Mouse (Mus musculus): ENCODE data around the gene Icam4. TPM values are rescaled to one million over a fixed set of nuclear protein-coding genes. Genes with fewer than 3 reads are reported as not detected.

Gene Icam4
- polyA plus RNA-seq, 1 experiment from 2014 or later = not detected

- Histone ChIP-seq H3K4me1 (peaks cover 50% of the 10 kb centered on the region), H3K4me3 (replicated peaks) (no peak overlapping the region), H3K9ac (replicated peaks) (no peak overlapping the region), H3K36me3 (no peaks in the 10 kb centered on the region), H3K9me3 (replicated peaks) (no peaks in the 10 kb centered on the region), H3K27ac (replicated peaks) (no peak overlapping the region), H3K4me2 (no peak overlapping the region), H3K27me3 (replicated peaks) (peaks cover 60% of the 10 kb centered on the region)
- WGBS = 67% methylated on average over 6 of the region's 6 CpGs
- ATAC-seq (ENCODE audit: low FRiP score) = no peak
Observed at GRCm38 (mm10) chr9:21028560-21029110, 538 bp upstream of the Icam4 start.

- ATAC-seq (ENCODE audit: low FRiP score) = no peak
Observed at GRCm38 (mm10) chr9:21030055-21030600, 955 bp downstream of the Icam4 start.

GRCm38 (mm10) chr9:21030781-21031250, 1.6 kb downstream of the Icam4 start:
- peak overlapping the region; percentile 34; the same call in 1 of the 2 replicates for H3K27ac ChIP-seq (replicated peaks)
- H3K9me3 ChIP-seq (replicated peaks) = no peaks in the 10 kb centered on the region
- H3K27me3 ChIP-seq (replicated peaks) = peaks cover 80% of the 10 kb centered on the region
- WGBS = under 1% methylated on average over 13 of the region's 13 CpGs
- ATAC-seq (ENCODE audit: low FRiP score) = peak; percentile 62
- peak overlapping the region; percentile 48 for H3K4me3 ChIP-seq (replicated peaks)
- no peaks in the 10 kb centered on the region for H3K36me3 ChIP-seq
- H3K9ac ChIP-seq (replicated peaks) = peak overlapping the region; percentile 47; the same call in 1 of the 2 replicates
- peak overlapping the region; percentile 86 for H3K4me2 ChIP-seq
- peaks cover 66% of the 10 kb centered on the region for H3K4me1 ChIP-seq

More at GRCm38 (mm10) chr9:21030055-21030600, 955 bp downstream of the Icam4 start:
- Histone ChIP-seq H3K27me3 (replicated peaks) (peaks cover 73% of the 10 kb centered on the region), H3K36me3 (no peaks in the 10 kb centered on the region), H3K4me2 (peak overlapping the region; percentile 86), H3K9ac (replicated peaks) (no peak overlapping the region), H3K27ac (replicated peaks) (no peak overlapping the region), H3K4me1 (peaks cover 59% of the 10 kb centered on the region), H3K4me3 (replicated peaks) (0 out of 2 replicates have a peak overlapping the region, but pooled peaks have one; percentile 22), H3K9me3 (replicated peaks) (no peaks in the 10 kb centered on the region)
- 24% methylated on average over 22 of the region's 22 CpGs for WGBS

GRCm38 (mm10) chr9:21031251-21031895, 2.2 kb downstream of the Icam4 start:
- peak overlapping the region; percentile 34 for H3K27ac ChIP-seq (replicated peaks)
- under 1% methylated on average over 36 of the region's 36 CpGs for WGBS

GRCm38 (mm10) chr9:21031896-21032351, 2.8 kb downstream of the Icam4 start, which contains the start of gene Icam5:
Gene Icam5 (plus strand): TSS chr9:21032073.
- Histone ChIP-seq H3K4me3 (replicated peaks) (peak within 1 kb of the TSS; percentile 48), H3K4me1 (peaks cover 77% of the 10 kb centered on the region), H3K9me3 (replicated peaks) (no peaks in the 10 kb centered on the region), H3K36me3 (no peaks in the 10 kb centered on the region), H3K27ac (replicated peaks) (peak within 1 kb of the TSS; percentile 34), H3K27me3 (replicated peaks) (peaks cover 82% of the 10 kb centered on the region), H3K4me2 (peak within 1 kb of the TSS; percentile 86), H3K9ac (replicated peaks) (peak within 1 kb of the TSS; percentile 47)
- WGBS = 1% methylated on average over 33 of the region's 35 CpGs
- ATAC-seq (ENCODE audit: low FRiP score) = peak; percentile 40

More at GRCm38 (mm10) chr9:21031251-21031895, 2.2 kb downstream of the Icam4 start:
- no peaks in the 10 kb centered on the region for H3K9me3 ChIP-seq (replicated peaks)
- peak overlapping the region; percentile 47 for H3K9ac ChIP-seq (replicated peaks)
- peaks cover 82% of the 10 kb centered on the region for H3K27me3 ChIP-seq (replicated peaks)
- peak; percentile 78 for ATAC-seq (ENCODE audit: low FRiP score)
- peak overlapping the region; percentile 48 for H3K4me3 ChIP-seq (replicated peaks)
- peak overlapping the region; percentile 86 for H3K4me2 ChIP-seq
- peaks cover 72% of the 10 kb centered on the region for H3K4me1 ChIP-seq
- no peaks in the 10 kb centered on the region for H3K36me3 ChIP-seq

- ATAC-seq (ENCODE audit: low FRiP score) = no peak
- Histone ChIP-seq H3K4me2 (peak overlapping the region; percentile 86), H3K27me3 (replicated peaks) (peaks cover 84% of the 10 kb centered on the region), H3K4me3 (replicated peaks) (peak overlapping the region; percentile 48), H3K4me1 (peaks cover 83% of the 10 kb centered on the region), H3K9me3 (replicated peaks) (no peaks in the 10 kb centered on the region), H3K36me3 (no peaks in the 10 kb centered on the region), H3K27ac (replicated peaks) (no peak overlapping the region), H3K9ac (replicated peaks) (peak overlapping the region; percentile 47; the same call in 1 of the 2 replicates)
- 5% methylated on average over 7 of the region's 7 CpGs for WGBS
Observed at GRCm38 (mm10) chr9:21032491-21032890, 3.3 kb downstream of the Icam4 start.

- ATAC-seq (ENCODE audit: low FRiP score) = no peak
- under 1% methylated on average over 34 of the region's 34 CpGs for WGBS
- peaks cover 85% of the 10 kb centered on the region for H3K4me1 ChIP-seq
Observed at GRCm38 (mm10) chr9:21033136-21033535, 4.0 kb downstream of the Icam4 start.

GRCm38 (mm10) chr9:21034481-21035085, 5.4 kb downstream of the Icam4 start:
- Histone ChIP-seq H3K4me2 (peak overlapping the region; percentile 85), H3K36me3 (no peaks in the 10 kb centered on the region), H3K9me3 (replicated peaks) (no peaks in the 10 kb centered on the region), H3K4me3 (replicated peaks) (0 out of 2 replicates have a peak overlapping the region, but pooled peaks have one; percentile 51), H3K27me3 (replicated peaks) (peaks cover 84% of the 10 kb centered on the region), H3K27ac (replicated peaks) (no peak overlapping the region), H3K4me1 (peaks cover 79% of the 10 kb centered on the region), H3K9ac (replicated peaks) (no peak overlapping the region)
- 4% methylated on average over 17 of the region's 17 CpGs for WGBS
- ATAC-seq (ENCODE audit: low FRiP score) = no peak

More at GRCm38 (mm10) chr9:21033136-21033535, 4.0 kb downstream of the Icam4 start:
- no peaks in the 10 kb centered on the region for H3K9me3 ChIP-seq (replicated peaks)
- peak overlapping the region; percentile 86 for H3K4me2 ChIP-seq
- H3K9ac ChIP-seq (replicated peaks) = peak overlapping the region; percentile 47
- no peaks in the 10 kb centered on the region for H3K36me3 ChIP-seq
- H3K27ac ChIP-seq (replicated peaks) = no peak overlapping the region
- H3K4me3 ChIP-seq (replicated peaks) = peak overlapping the region; percentile 48
- peaks cover 85% of the 10 kb centered on the region for H3K27me3 ChIP-seq (replicated peaks)

GRCm38 (mm10) chr9:21035586-21035985, 6.4 kb downstream of the Icam4 start:
- H3K27me3 ChIP-seq (replicated peaks) = peaks cover 84% of the 10 kb centered on the region
- 20% methylated on average over 9 of the region's 9 CpGs for WGBS
- peak overlapping the region; percentile 51 for H3K4me3 ChIP-seq (replicated peaks)
- no peaks in the 10 kb centered on the region for H3K36me3 ChIP-seq
- peaks cover 71% of the 10 kb centered on the region for H3K4me1 ChIP-seq
- H3K9me3 ChIP-seq (replicated peaks) = no peaks in the 10 kb centered on the region
- no peak for ATAC-seq (ENCODE audit: low FRiP score)
- peak overlapping the region; percentile 85 for H3K4me2 ChIP-seq
- H3K27ac ChIP-seq (replicated peaks) = no peak overlapping the region
- no peak overlapping the region for H3K9ac ChIP-seq (replicated peaks)

GRCm38 (mm10) chr9:21036161-21036560, 7.0 kb downstream of the Icam4 start:
- Histone ChIP-seq H3K36me3 (no peaks in the 10 kb centered on the region), H3K4me2 (peak overlapping the region; percentile 85), H3K27ac (replicated peaks) (no peak overlapping the region), H3K4me3 (replicated peaks) (peak overlapping the region; percentile 51), H3K9me3 (replicated peaks) (no peaks in the 10 kb centered on the region), H3K9ac (replicated peaks) (no peak overlapping the region), H3K4me1 (peaks cover 65% of the 10 kb centered on the region), H3K27me3 (replicated peaks) (peaks cover 85% of the 10 kb centered on the region)
- 7% methylated on average over 20 of the region's 20 CpGs for WGBS
- no peak for ATAC-seq (ENCODE audit: low FRiP score)

- ATAC-seq (ENCODE audit: low FRiP score) = no peak
- 3% methylated on average over 22 of the region's 22 CpGs for WGBS
- H3K9ac ChIP-seq (replicated peaks) = peak overlapping the region; percentile 72; the same call in 1 of the 2 replicates
- no peak overlapping the region for H3K27ac ChIP-seq (replicated peaks)
- H3K4me3 ChIP-seq (replicated peaks) = peak overlapping the region; percentile 51
- peak overlapping the region; percentile 85 for H3K4me2 ChIP-seq
- H3K9me3 ChIP-seq (replicated peaks) = no peaks in the 10 kb centered on the region
- H3K4me1 ChIP-seq = peaks cover 60% of the 10 kb centered on the region
- peaks cover 85% of the 10 kb centered on the region for H3K27me3 ChIP-seq (replicated peaks)
- no peaks in the 10 kb centered on the region for H3K36me3 ChIP-seq
Observed at GRCm38 (mm10) chr9:21036666-21037065, 7.5 kb downstream of the Icam4 start.

All from neural tube, embryonic 15.5 days (tissue).